Mouse (Mus musculus) 3134 (cell line): ENCODE measurements around the gene Rnf19b.

ENCODE experiments used
- DNase-seq: peaks from one replicate; pipeline ENCODE4 v3.0.0-alpha.2; 2011; ENCODE audit warnings: low spot score; ENCODE audit not compliant: insufficient read length; ENCODE audit errors: extremely low read depth

The Rnf19b gene

DNA sequence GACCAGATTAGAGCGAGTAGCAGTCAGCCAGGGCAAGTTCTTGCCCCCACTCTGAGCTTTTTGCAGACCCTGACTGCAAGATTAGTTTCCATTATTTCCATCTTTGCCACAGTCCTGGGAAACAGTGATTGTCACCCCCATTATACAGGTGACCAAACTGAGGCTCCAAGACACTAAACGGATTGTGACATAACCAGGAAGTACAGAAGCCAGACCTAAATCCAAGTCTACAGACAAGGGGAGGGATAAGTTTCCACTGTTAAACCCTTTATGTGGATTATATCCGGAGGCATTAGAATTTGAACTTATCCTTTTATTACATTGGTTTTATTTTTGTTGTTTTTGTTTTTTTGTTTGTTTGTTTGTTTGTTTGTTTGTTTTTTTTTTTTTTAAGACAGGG is 23.8 kb upstream of the Rnf19b start:
- no peak for DNase-seq

DNA sequence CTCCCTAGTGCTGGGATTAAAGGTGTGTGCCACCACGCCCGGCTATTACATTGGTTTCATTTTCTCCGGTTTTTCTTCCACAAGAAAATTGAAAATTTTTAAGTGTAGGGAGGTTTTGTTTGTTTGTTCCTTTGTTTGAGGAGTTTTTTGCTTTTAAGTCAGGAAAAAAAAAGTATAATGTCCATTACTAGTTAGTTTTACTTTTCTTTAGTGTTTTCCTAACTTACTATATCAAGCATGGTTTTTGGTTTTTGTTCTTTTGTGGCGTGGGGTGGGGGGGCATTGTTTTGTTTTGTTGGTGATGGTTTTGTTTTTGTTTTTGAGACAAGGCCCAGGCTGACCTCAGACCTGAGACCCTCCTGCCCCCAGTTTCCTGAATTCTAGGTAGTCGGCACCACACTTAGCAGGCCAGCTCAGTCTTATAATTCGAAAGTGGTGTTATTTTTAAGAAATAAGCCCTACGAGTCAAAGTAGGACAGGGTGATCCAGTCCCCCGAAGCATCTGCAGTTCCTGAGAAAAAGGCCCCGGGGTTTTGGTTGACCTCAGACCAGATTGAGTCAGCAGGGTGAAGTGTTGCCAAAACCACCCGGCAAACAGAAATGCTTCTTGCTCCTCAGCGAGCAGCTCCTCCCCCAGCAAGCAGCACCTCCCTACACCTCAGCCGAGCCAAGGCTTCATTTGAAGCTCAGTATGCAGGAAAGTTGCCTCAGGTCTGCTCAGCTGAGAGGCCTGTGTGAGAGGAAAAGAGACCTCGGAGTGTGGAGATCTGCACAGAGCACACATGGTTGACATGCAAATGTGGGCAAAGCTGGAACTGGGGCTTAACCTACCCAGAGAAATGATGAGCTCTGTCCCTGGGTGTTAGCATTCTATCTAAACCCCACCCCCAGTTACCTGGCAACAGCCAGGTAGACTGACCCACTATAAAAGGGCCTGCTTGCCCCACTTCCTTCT is 23.1 kb upstream of the Rnf19b start:
- DNase-seq = peak; percentile 79

DNA sequence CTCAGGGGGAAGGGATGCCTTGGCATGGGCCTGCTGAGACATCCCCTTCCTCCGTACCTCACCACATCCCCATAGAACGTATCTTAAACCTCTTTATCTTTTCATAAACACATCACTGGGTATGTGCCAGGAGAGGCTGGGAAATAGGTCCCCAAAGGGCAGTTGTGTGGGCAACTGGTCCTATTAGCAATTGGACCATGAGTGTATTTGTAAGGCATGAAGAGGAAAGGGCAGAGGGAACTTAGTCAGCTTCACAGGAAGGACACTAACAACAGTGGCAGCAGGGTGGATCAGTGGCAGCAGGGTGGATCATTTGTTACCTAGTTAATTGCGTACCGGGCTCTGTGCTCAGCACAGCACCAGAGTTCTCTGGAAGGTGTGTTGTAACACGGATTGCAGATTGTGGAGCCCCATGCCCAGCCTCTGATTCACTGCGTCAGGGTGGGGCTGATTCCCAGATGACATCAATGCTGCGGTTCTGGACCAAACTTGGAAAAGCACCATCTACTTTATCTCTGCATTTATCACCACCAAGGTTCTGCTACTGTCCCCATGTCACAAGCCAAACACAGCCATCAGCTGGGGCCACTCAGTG is 22.1 kb upstream of the Rnf19b start:
- peak; percentile 52 for DNase-seq

DNA sequence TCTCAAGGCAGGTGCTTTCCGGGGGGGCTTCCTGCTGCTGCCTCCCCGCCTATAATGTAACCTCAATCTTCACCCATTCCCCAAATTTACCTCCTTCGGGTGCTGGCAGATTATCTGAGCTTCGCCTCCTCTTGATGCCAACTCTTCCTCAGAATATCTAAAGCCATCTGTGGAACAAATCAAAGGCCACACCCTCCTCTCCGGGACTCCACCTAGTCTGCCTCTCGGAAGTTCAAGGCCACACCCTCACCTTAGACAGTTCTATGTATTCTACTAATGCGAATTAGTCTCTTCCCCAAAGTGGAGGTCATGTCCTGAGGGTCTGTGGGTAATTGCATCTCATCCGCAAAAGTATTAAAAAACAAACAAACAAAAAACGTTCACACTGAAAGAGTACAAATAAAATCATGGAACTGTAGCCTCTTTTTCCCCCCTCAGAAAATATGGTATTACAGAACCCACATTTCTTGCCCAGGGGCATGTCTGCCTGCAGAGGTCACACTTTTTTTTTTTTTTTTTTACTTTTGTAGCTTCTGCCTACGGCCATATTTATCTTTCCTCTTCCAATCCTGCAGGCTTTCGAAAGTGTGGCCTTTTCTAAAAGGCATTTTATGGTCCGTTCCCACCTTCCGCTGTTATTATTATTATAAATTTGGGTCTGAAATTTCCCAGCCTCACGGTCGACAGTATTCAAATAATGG is 10.2 kb upstream of the Rnf19b start:
- no peak for DNase-seq

DNA sequence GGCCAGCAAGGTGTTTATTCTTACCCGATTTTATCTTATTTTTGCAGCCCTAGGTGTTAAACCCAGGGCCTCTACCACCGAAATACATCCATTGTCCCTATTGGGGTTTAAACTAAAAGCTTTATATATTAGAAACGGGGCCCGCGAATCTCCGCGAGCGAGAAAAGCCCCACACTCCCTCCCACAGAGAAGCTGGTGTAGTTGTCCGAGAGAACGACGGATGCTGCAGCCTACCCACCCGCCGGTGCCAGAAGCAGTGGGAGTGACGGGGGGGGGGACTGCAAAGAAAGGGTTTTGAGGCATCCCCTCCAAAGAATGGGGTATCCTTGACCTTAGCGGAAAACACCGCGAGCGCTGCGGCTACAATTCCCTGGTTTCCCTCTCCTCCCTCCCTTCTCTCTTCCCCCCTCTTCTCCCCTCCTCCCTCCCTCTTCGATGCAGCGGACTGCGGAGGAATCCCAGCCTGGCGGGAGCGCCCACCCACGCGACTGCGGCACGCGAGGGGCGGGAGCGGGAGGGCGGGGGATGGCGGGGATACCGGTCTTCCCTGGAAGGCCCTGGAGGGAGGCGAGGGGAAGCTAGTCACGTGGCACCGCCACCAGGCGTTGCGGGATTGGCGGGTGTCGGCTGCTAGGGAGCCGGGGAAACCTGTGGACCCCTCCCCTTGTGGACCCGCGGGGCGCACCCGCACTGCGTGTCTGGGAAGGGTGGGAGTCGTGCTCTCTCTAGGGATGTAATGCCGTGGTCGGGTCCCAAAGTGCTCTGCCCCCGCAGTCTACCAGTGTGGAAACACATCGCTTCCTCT is 9.4 kb upstream of the Rnf19b start:
- DNase-seq = no peak

DNA sequence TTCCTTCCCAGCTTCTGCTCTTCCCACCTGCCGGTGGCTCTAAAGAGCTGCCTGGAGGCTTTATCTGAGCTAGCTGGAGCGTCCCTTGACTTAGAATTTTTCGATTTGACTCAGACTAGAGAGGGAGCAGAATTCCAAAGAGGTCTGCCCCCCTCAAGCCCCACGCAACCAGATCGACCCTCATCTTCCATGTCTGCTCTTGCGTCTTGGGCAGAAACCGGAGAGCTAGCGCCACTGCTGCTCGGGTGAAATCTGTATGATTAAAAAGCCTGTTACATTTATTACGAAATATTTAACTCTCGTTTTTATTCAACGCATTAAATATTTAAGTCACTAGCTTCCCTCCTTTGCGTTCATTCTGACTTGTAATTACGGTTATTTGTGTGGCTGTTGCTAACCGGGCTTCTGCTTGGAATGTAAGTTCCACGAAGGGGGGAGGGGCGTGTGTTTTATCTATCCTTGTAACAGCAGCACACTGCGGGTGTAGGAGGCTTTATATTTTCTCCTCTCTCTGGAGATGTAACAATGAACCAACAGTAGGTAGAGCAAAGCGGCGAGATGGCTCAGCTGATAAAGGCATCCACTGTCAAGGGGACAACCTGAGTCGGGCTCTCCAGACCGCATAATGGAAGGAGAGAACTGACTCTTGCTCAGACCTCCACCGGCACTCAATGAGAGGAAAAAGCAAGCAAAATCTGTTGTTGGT is 8.6 kb upstream of the Rnf19b start:
- DNase-seq = no peak

DNA sequence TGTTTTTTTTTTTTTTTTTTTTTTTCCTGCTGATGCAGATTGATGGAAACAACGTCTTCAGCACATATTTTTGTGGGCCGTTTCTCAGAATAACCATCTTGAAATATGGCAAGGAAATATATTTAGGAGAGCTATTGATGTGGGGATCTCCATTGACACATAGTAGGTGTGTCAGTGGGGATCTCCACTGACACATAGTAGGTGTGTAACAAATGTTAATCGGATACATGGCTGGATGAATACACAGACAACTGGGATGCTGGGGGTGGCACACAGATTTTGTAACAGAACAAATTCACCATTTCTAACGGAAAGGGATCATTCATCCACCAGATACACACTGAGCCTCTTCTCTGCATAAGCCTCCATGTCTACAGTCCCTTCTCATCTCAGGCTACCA is 7.7 kb upstream of the Rnf19b start:
- no peak for DNase-seq

DNA sequence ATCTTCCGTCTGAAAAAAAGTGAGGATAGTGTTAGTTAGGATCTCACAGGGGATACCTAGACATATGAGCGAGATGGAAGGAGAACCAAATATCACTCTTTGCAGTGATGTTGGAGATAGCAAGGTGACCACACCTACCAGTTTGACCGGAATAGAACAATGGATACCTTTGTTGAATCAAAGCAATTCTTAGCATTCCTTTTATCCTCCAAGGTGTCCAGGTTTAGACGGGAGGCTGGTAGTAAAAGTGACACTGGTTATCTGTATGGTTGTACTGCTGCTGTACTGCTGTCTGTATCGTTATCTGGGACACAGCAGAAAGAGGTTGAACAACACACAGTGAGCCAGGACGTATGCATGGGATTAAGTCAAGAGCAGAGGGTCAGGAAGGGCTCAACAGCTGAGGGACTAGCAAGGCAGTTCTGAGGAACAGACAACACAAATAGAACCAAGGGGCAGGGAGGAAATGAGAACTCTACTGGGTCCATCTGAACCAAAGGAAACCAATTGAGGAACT is 7.1 kb upstream of the Rnf19b start:
- DNase-seq = no peak

DNA sequence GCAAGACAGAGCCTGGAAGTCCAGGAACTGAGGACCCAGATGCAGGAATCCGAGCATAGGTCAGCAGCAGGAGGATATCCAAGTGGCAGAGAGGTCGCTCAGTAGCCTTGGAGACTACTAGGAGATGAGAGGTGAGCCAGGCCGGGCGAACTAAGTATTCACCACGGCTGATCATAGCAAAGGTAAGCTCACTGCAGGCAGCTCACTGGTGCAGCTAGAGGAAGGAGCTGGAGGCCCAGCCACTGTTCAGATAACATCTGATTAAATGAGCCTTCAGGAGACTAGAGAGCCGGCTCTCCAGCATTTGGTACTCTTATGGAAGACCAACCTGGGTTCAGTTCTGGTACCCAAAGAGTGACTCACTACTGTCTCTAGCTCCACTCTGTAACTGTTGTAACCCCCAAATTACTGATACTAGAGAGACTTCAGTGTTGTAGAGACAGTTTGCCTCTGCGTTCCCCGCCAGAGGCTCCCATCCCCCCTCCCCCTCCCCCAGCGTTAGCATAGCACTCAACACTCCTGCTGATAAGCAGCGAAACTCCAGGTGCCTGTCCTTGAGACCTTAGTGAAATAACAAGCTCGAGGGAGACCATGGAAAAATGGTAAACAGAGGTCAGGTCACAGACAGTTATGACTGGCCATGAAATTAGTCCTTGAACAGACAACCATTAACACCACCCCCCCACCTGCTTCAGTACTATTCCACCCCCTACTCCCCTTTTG is 6.4 kb upstream of the Rnf19b start:
- DNase-seq = no peak

DNA sequence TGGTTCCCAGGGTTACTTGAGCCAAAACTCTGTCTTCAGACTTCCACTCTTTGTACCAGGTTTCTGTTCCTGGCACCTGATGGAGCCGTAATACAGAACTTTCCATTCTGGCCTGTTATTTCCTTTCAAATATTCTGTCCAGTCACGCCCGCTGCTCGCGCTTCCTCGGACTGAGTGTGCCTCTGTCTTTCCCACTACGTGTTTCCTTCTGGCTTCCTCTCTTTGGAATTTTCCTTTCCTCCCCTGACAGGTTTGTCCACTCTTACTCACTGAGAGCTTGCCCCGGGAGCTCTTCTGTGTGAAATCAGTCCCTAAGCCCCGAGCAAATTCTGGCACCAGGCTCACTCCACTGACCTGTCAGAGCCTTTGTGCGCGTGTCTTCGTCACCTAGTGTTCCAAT is 3.3 kb upstream of the Rnf19b start:
- DNase-seq = peak; percentile 22

DNA sequence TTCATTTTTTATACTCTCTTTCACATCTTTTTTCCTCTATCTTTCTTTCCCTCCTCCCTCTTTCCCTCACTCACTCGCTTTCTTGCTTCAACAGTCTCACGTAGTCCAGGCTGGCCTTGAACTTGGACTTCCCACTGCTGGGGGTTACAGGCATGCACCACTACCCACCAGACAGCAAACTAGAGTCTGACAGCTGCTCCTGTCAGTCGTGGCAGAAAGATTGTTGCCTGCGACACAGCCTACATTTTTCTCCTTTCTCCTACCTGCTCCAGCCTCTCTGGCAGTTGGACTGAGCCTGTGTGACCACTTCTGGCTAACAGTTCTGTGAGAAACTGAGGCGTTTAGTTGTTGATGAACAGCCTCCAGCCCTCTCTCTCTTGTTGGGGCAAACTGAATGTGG is 2.5 kb upstream of the Rnf19b start:
- DNase-seq = no peak

DNA sequence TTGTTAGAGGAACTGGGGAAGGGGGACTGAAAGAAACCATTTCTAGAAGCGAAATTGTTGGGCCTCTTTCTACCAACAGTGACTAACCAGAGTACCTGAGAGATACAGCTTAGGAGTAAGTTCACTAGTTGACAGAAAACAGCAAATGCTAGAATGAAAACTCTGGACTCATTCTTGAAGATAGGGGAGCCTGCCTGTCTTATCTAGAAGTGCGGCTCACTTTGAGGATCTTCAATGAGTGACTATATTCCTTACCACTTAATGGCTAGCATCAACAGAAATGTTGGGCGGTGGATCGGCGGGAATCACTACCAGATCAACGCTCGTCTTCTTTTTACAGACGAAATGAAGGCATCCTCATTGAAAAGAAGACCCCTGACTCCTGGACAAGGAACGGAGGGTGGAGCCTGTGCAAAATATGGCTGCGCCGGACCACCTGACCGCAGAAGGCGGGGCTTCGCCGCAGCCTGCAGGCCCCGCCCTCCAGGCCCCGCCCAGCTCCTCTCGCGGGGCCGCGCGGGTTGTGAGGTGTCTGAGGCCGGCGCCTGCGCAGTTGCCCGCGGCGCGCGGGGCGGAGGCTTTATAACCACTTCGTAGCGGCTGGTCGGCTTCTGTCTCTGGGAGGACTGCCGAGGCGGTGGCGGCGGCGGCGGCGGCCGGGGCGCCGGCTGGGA is 401 bp upstream of the Rnf19b start:
- peak; percentile 95 for DNase-seq

DNA sequence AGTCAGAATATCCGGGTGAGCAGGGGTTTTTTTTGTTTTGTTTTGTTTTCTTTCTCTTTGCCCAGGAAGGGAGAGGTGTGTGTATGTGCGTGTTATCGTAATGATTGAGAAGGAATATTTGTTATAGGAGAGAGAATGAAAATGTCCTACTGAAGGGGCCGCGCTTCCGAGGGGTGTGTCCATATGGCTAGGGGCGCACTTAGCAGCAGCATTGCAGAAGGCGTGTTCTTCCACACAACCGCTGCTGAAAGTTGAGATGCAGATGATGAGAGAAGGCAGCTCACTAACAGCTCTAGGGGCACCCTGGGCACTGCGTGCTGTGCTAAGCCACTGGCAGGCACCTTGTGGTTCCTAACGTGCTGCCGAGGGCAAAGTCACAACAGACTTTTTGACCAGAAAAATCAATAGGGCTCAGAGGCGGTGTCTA is 1.1 kb downstream of the Rnf19b start:
- peak; percentile 34 for DNase-seq

DNA sequence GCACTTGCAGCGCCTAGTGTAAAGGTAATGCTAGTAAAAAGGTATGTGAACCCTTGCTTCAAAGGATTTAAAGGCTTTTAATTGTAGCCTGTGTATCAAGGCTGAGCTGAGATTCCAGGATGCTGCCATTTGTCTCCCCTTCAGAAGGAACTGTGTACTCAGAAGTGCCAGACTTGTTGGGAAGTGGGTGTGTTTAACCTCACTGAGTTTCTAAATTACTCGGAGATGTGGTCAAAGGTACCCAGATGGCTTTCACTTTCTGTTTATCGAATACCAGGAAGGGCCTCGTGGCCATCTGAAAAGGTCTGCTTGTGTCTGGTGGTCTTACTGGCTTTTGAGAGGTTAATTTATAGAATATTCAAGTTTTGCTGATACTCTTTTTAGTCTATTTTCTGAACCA is 1.9 kb downstream of the Rnf19b start:
- no peak for DNase-seq

DNA sequence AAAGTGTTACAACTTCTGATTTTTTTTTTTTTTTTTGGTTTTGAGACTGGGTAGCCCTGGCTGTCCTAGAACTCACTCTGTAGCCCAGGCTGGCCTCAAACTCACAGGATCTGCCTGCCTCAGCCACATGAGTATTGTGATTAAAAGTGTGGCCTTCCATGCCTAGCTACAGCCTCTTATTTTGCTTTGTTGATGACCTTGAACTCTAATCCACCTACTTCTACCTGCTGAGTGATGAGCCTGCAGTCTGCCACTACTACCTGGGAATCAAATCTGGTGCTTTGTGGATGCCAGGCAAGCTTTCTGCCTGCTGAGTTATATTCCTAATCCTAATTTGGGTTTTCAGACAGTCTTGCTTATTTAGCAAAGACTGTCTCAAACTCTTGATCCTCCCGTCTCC is 3.4 kb downstream of the Rnf19b start:
- DNase-seq = no peak

DNA sequence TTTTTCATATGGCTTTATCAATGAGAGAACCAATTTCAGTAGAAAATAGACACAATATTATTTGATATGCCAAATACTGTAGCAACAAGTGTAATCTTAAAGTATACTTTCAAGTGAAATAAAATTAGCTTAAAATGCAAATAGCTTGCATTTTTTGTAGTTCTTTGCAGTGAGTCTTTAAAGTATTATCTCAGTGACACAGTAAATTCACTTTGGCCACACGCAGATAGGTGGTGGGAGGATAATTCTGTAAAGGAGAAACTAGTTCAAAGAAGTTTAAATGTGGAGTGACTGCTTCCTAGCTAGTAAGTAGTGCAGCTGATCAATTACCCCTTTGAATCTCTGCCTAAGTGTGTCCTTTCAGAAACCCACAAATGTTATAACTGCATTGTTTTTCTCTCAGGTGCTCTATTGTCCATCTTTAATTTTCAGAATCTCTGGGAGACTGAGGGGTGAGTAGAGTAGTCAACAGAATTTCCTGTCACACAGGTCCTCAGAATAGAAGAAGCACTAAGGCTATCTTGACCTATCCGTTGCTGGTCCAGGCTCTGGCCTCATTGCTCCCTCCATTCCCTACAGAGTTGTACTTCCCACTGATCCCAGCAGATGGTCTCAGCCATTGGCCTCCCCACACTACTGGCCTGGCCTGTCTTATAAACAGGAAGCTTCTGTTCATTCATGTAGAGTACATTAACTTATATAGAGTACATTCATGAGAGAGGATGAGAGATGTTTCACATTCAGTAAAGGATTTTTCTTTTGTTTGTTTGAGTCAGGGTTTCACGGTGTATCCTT is 4.4 kb downstream of the Rnf19b start:
- no peak for DNase-seq

DNA sequence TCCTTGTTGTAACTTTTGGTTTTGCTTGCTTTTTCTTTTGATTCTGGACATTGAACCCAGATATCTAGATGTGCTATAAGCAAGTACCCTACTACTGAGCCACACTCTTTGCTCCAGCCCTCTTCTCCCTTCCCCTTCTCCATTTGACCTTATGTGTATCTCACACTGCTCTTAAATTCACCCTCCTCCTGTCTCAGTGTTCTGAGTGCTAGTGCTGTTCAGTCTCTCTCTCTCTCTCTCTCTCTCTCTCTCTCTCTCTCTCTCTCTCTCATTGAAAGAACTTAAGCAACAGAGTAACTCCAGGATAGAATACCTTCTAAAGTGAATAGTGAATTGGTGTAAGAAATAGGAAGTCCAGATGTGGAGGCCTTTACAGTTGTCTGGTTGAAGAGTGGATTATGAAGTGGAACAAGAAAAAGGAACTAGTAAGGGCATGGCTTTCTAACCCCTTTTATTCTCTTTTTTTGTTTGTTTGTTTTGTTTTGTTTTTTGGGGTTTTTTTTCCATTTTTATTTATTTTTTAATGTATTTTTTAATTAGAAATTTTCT is 7.7 kb downstream of the Rnf19b start:
- DNase-seq = no peak
